8 mouse cellular contexts compared by ENCODE assay signal in the genomic region with DNA sequence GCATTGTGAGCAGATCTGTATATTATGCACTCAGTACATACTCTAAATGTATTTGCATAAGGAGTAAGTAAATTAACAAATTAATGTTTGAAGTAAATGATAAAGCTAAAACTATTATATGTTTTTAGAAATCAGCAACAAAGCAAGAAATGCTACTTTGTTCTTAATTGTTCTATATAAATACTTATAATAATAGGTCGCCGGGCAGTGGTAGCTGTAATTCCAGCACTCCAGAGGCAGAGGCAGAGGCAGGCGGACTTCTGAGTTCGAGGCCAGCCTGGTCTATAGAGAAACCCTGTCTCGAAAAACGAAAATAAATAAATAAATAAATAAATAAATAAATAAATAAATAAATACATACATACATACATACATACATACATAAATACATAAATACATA.
DNase-seq lines count a peak whose midpoint lies in the region; ATAC-seq lines count a peak whose summit lies in the region.
"Not testable (repeated sequence)": the region's sequence is repeated elsewhere in the genome, so short reads cannot be mapped to it uniquely, and the experiment has no call there.

No protein-coding gene starts in this region.

- peak; percentile 12 for DNase-seq in adrenal gland, adult 2 months
- DNase-seq in embryo, embryonic 9.5 days (ENCODE audit: extremely low spot score) = peak; percentile 94
- peak; percentile 12 for DNase-seq in gastrocnemius, postnatal 25 days
- peak; percentile 28 to 54 for DNase-seq in left cerebral cortex, adult 9 months (ENCODE audit: low spot score in 2 of 2)
- DNase-seq in lung, postnatal 4 days = peak; percentile 28 to 43
- DNase-seq in right cerebral cortex, postnatal 25 days = peak; percentile 26
- peak; percentile 60 for DNase-seq in urinary bladder, postnatal 25 days (ENCODE audit: low spot score)

- WGBS in intestine, embryonic 15.5 days = 79% methylated on average over 6 of the region's 6 CpGs

- H3K4me1 ChIP-seq in intestine, embryonic 15.5 days (replicated peaks) = not testable (repeated sequence)

- peak; percentile 86 for ATAC-seq in intestine, embryonic 15.5 days

- H3K9ac ChIP-seq in intestine, embryonic 15.5 days = not testable (repeated sequence)

- H3K9me3 ChIP-seq in intestine, embryonic 15.5 days = not testable (repeated sequence)

- not testable (repeated sequence) for H3K27me3 ChIP-seq in intestine, embryonic 15.5 days (replicated peaks)

- H3K4me2 ChIP-seq in intestine, embryonic 15.5 days (replicated peaks) = not testable (repeated sequence)

- not testable (repeated sequence) for H3K36me3 ChIP-seq in intestine, embryonic 15.5 days

- not testable (repeated sequence) for H3K27ac ChIP-seq in intestine, embryonic 15.5 days

- H3K4me3 ChIP-seq in intestine, embryonic 15.5 days (replicated peaks) = not testable (repeated sequence)

Comparison
In these comparisons a context has a peak if more than half of its experiments do, and no peak if none do; other contexts are left out.
1. DNase-seq: peak in every context shown above with its lines; median percentile 94 in embryo, embryonic 9.5 days; 60 in urinary bladder, postnatal 25 days; 41 in left cerebral cortex, adult 9 months; 36 in lung, postnatal 4 days; 26 in right cerebral cortex, postnatal 25 days; 12 in adrenal gland, adult 2 months; 12 in gastrocnemius, postnatal 25 days.